Mouse (Mus musculus) CH12.LX (cell line): Measurements from ENCODE around the gene Bag2.

Source experiments
- CHD1 ChIP-seq: IDR thresholded peaks from 2 replicates; pipeline ENCODE4 v1.6.1; 2012; ENCODE audit warnings: low read depth, low read length, improper control_type of control experiment, inconsistent platforms
- CTCF ChIP-seq, 2 experiments: IDR thresholded peaks in 1 of 2; conservative IDR thresholded peaks in 1 of 2; 2 replicates each; pipeline ENCODE4 v1.5.1; 2011 to 2012; ENCODE audit warnings: low read depth in 2 of 2, low read length in 2 of 2, improper control_type of control experiment in 1 of 2, inconsistent platforms in 1 of 2, mild to moderate bottlenecking in 1 of 2, moderate library complexity in 1 of 2
- EP300 ChIP-seq: IDR thresholded peaks from 2 replicates; pipeline ENCODE4 v1.6.1; 2011; ENCODE audit warnings: low read length, improper control_type of control experiment
- HCFC1 ChIP-seq: IDR thresholded peaks from 2 replicates; pipeline ENCODE4 v1.6.1; 2012; ENCODE audit warnings: low read depth, mild to moderate bottlenecking, inconsistent platforms, low read length, improper control_type of control experiment
- JUN ChIP-seq: IDR thresholded peaks from 2 replicates; pipeline ENCODE4 v1.6.1; 2011; ENCODE audit warnings: low read depth, mild to moderate bottlenecking, low read length, improper control_type of control experiment, moderate library complexity; ENCODE audit not compliant: insufficient read depth
- NELFE ChIP-seq: IDR thresholded peaks from 2 replicates; pipeline ENCODE4 v1.6.1; 2011; ENCODE audit warnings: low read depth, low read length, improper control_type of control experiment
- NRF1 ChIP-seq: IDR thresholded peaks from 2 replicates; pipeline ENCODE4 v1.6.1; 2014; ENCODE audit warnings: low read depth, mild to moderate bottlenecking, inconsistent platforms, low read length, improper control_type of control experiment, moderate library complexity
- PAX5 ChIP-seq: IDR thresholded peaks from 2 replicates; pipeline ENCODE4 v1.6.1; 2012; ENCODE audit warnings: low read length, inconsistent platforms, mixed read lengths
- POLR2A ChIP-seq: IDR thresholded peaks from 2 replicates; pipeline ENCODE4 v1.6.1; 2011; ENCODE audit warnings: low read depth, mild to moderate bottlenecking, improper control_type of control experiment, low read length
- RAD21 ChIP-seq: IDR thresholded peaks from 2 replicates; pipeline ENCODE4 v1.6.1; 2011; ENCODE audit warnings: low read depth, mild to moderate bottlenecking, low read length, improper control_type of control experiment, moderate library complexity
- TBP ChIP-seq: conservative IDR thresholded peaks from 2 replicates; pipeline ENCODE4 v1.6.1; 2011; ENCODE audit warnings: low read depth, low read length, improper control_type of control experiment
- USF1 ChIP-seq: IDR thresholded peaks from 2 replicates; pipeline ENCODE4 v1.6.1; 2014; ENCODE audit warnings: low read depth, mild to moderate bottlenecking, inconsistent platforms, low read length, improper control_type of control experiment
- ZC3H11A ChIP-seq: IDR thresholded peaks from 2 replicates; pipeline ENCODE4 v1.6.1; 2012; ENCODE audit warnings: low read depth, mild to moderate bottlenecking, inconsistent platforms, low read length, improper control_type of control experiment

DNA sequence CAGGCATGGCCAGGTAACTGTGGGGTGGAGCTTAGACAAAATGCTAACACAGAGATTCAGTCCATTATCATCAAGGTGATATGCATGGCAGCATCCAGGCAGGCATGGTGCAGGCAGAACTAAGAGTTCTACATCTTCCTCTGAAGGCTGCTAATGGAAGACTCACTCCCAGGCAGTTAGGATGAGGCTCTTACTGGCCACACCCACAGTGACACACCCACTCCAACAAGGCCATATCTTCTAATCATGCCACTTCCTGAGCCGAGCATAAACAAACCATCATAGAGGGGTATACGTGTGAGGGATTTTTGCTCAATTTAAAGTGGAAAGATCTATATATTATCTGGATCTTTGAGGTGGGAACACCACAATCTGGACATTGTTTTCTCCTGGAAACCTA, 48.0 kb downstream of the Bag2 start:
- no peak for TF ChIP-seq EP300
- no peak for TF ChIP-seq ZC3H11A
- no peak for TF ChIP-seq NELFE
- no peak for TF ChIP-seq CTCF (conservative IDR thresholded peaks at IDR 0.05 in 1 of 2, IDR thresholded peaks at IDR 0.05 in 1 of 2; ENCODE audit: low read depth in 2 of 2, low read length in 2 of 2)
- no peak for TF ChIP-seq POLR2A
- TF ChIP-seq PAX5 = no peak
- TF ChIP-seq RAD21 = no peak
- TF ChIP-seq TBP = no peak
- TF ChIP-seq USF1 = no peak
- no peak for TF ChIP-seq JUN
- TF ChIP-seq CHD1 = no peak
- no peak for TF ChIP-seq NRF1
- TF ChIP-seq HCFC1 = no peak
